Mouse (Mus musculus) embryonic facial prominence, embryonic 12.5 days (tissue): ENCODE measurements at regions not wholly inside any gene's neighbourhood (a gene's known extent, or its start where the extent isn't known, plus 50 kb on each side); places are given as distances from the start of the nearest gene placed in this dataset.
A peak's percentile ranks its signal among the peaks of the same experiment; 100 is the strongest.

ENCODE experiments used
- ATAC-seq: fragments of 200-750 bp; cut with Nextera tagmentation; 2 replicates; pipeline ENCODE4 v1.8.0; 2017; ENCODE audit not compliant: insufficient number of reproducible peaks, insufficient read depth, low FRiP score, low TSS enrichment
- H3K27ac ChIP-seq: fragments of 300-500 bp; sonication (generic); 2 replicates; pipeline ENCODE4 v1.5.1; 2016; ENCODE audit warnings: mild to moderate bottlenecking
- H3K27me3 ChIP-seq: fragments of 300-500 bp; sonication (generic); 2 replicates; pipeline ENCODE4 v1.6.1; 2016; ENCODE audit warnings: mild to moderate bottlenecking, moderate library complexity
- H3K36me3 ChIP-seq: fragments of 300-500 bp; sonication (generic); 2 replicates; pipeline ENCODE4 v1.6.1; 2016; ENCODE audit warnings: mild to moderate bottlenecking
- H3K4me1 ChIP-seq: fragments of 300-500 bp; sonication (generic); 2 replicates; pipeline ENCODE4 v1.6.1; 2016
- H3K4me2 ChIP-seq: fragments of 300-500 bp; sonication (generic); replicated peaks from 2 replicates; pipeline ENCODE4 v1.6.1; 2016; ENCODE audit warnings: mild to moderate bottlenecking, moderate library complexity
- H3K4me3 ChIP-seq: fragments of 300-500 bp; sonication (generic); 2 replicates; pipeline ENCODE4 v1.5.1; 2016; ENCODE audit warnings: mild to moderate bottlenecking
- H3K9ac ChIP-seq: fragments of 300-500 bp; sonication (generic); 2 replicates; pipeline ENCODE4 v1.6.1; 2016; ENCODE audit warnings: mild to moderate bottlenecking, moderate library complexity
- H3K9me3 ChIP-seq: fragments of 300-500 bp; sonication (generic); 2 replicates; pipeline ENCODE4 v1.6.1; 2016; ENCODE audit warnings: mild to moderate bottlenecking, moderate library complexity
- WGBS: fragments of 180-500 bp; shearing (Covaris S2); methylation state at CpG from one replicate; pipeline ENCODE4 v1.1.7; 2016; 5-methylcytosine and 5-hydroxymethylcytosine counted together

DNA sequence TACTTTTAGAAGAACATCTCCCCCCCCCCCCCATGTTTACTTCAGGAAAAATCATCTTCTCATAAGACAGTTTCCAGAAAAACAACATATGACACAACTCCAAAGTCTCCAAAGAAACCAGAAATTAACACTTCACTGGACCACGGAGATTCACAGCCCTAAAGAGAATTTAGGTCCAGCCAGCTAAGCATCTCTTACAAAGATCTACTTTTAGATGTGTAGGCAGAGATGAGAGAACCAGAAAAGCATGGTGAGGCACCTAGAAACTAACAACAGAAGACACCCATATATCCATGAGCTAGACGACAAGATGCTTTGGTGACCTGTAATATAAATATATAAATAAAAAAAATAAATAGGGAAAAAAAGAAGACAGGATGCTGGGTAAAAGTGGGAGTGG is 105.2 kb upstream of the Hpf1 start:
- H3K27me3 ChIP-seq: no peaks in the 10 kb centered on the region
- H3K4me1 ChIP-seq: no peaks in the 10 kb centered on the region
- H3K9ac ChIP-seq: no peak overlapping the region
- no peak overlapping the region for H3K4me3 ChIP-seq
- no peaks in the 10 kb centered on the region for H3K9me3 ChIP-seq
- no peak overlapping the region for H3K27ac ChIP-seq
- no peak overlapping the region for H3K4me2 ChIP-seq
- no peaks in the 10 kb centered on the region for H3K36me3 ChIP-seq
- WGBS: 85% methylated on average over 2 of the region's 2 CpGs
- no peak for ATAC-seq

DNA sequence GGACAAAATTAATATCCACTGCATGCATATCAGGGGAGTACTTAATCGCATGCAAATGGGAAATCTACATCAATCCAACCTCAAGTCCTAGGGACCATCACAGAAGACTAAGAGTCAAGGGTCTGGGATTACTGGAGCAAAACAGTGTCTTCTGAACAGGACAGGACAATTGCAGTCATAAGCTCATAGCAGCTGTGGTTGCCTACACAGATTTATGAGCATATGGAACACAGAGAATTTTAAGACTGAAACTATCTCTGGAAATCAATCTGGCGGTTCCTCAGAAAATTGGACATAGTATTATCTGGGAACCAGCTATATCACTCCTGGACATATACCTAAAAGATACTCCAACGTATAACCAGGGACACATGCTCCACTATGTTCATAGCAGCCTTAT is 99.8 kb upstream of the Hpf1 start:
- Histone ChIP-seq H3K36me3 (no peaks in the 10 kb centered on the region), H3K9ac (no peak overlapping the region), H3K4me1 (no peaks in the 10 kb centered on the region), H3K27me3 (no peaks in the 10 kb centered on the region), H3K4me3 (no peak overlapping the region), H3K9me3 (no peaks in the 10 kb centered on the region), H3K4me2 (no peak overlapping the region), H3K27ac (no peak overlapping the region)
- 83% methylated on average over 3 of the region's 3 CpGs for WGBS
- no peak for ATAC-seq

DNA sequence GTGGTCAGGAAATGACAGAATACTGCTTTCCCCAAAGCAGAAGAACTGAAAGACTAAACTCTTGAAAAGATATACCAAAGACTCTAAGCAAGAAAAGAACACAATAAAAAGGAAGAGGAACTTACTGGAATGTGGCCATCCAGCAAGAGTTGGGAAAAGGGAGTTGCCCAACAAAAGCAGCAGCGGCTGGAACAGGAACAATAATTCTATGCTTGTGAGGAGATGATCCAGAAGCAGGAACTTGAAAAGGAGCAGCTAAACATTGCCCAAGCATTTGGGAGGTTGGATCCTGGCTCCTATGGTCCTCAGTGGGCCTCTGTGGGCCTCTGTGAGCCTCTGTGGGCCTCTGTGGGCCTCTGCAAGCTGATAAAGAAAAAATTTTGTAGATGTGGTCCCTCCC is 97.7 kb upstream of the Hpf1 start:
- H3K4me1 ChIP-seq: no peaks in the 10 kb centered on the region
- WGBS: 90% methylated on average over 1 of the region's 1 CpGs
- no peaks in the 10 kb centered on the region for H3K9me3 ChIP-seq
- no peaks in the 10 kb centered on the region for H3K36me3 ChIP-seq
- no peak overlapping the region for H3K27ac ChIP-seq
- no peak for ATAC-seq
- H3K4me2 ChIP-seq: no peak overlapping the region
- no peaks in the 10 kb centered on the region for H3K27me3 ChIP-seq
- no peak overlapping the region for H3K9ac ChIP-seq
- H3K4me3 ChIP-seq: no peak overlapping the region

DNA sequence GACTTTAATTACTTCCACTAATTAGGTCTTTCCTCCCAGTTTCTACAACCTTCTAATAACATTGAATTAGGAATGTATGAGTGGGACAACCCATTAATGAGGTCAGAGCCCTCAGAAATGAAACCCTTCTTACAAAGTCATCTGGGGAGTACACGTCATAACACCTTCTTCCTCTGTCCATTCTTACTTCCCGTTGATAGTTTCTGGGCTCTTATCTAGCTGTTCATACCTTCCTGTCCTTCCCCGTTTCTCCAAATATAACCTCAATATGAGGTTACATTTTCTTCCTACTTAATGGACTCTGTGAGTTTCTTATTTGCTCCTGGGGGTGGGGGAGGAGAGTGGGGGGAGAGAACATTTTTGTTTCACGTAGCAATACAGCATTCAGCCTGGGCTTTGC is 85.4 kb upstream of the Hpf1 start:
- H3K9ac ChIP-seq: no peak overlapping the region
- no peak overlapping the region for H3K27ac ChIP-seq
- no peaks in the 10 kb centered on the region for H3K9me3 ChIP-seq
- ATAC-seq: no peak
- no peak overlapping the region for H3K4me2 ChIP-seq
- H3K36me3 ChIP-seq: no peaks in the 10 kb centered on the region
- H3K27me3 ChIP-seq: no peaks in the 10 kb centered on the region
- no peak overlapping the region for H3K4me3 ChIP-seq
- H3K4me1 ChIP-seq: no peaks in the 10 kb centered on the region
- 84% methylated on average over 4 of the region's 4 CpGs for WGBS

DNA sequence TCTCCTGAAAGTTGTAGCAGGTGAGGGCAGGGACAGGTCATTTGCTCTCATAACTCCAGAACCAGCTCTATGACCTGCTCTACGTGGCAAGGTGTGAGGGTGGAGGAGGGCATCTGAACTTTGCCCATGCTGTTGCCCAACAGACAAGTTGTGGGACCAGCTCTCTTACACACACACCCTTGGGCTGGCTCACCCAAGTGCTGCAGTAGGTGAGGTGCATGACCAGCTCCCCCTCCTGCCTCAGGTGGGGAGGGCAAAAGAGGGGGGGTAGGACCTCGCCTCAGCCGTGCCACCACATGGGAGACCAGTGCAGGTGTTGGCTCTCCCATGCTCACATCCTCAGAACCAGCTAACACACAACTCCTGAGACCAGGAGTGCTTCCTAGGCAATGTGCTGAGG is 83.4 kb upstream of the Hpf1 start:
- WGBS: 84% methylated on average over 3 of the region's 3 CpGs

DNA sequence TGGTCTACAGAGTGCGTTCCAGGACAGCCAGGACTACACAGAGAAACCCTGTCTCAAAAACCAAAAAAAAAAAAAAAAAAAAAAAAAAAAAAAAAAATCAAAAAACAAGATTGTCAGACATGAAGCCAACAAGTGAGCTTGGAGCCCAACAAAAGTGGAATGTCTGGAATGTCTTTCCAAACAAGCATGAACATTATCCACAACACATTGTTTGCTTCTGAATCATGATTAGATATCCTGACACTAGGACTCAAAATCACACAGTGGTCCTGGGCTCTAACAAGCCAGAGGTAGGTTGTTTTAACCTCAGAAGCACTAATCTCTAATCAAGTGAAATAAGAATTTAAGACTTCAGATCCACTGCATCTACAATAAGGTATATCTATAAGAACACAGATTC is 80.4 kb upstream of the Hpf1 start:
- Histone ChIP-seq H3K9ac (no peak overlapping the region), H3K27ac (no peak overlapping the region), H3K4me2 (no peak overlapping the region), H3K9me3 (no peaks in the 10 kb centered on the region), H3K4me3 (no peak overlapping the region), H3K4me1 (no peaks in the 10 kb centered on the region), H3K27me3 (no peaks in the 10 kb centered on the region), H3K36me3 (no peaks in the 10 kb centered on the region)
- 89% methylated on average over 1 of the region's 1 CpGs for WGBS
- no peak for ATAC-seq

More for the DNA sequence above, 83.4 kb upstream of the Hpf1 start:
- Histone ChIP-seq H3K4me3 (no peak overlapping the region), H3K27me3 (no peaks in the 10 kb centered on the region), H3K36me3 (no peaks in the 10 kb centered on the region), H3K9me3 (no peaks in the 10 kb centered on the region), H3K9ac (no peak overlapping the region), H3K4me2 (no peak overlapping the region), H3K27ac (no peak overlapping the region), H3K4me1 (no peaks in the 10 kb centered on the region)
- peak; percentile 74; the same call in 1 of the 2 replicates for ATAC-seq

DNA sequence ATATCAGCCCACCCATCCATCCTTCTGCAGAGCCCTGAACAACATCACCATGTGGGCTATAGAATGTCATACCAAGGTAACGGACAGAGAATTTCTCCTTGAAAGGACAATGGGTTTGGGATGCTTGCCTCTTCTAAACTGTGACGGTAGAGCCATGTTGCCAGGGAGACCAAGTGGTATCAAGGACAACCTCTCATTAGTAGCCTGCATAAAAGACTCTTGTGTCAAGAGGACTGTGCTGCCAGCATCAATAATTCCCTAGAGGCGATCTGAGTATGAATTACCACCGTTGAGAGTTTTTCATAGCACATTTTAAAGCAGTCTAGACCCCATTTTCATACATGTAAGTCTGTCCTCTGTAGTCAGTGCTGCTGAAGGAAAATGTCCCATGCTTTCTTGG is 79.3 kb upstream of the Hpf1 start:
- Histone ChIP-seq H3K4me1 (no peaks in the 10 kb centered on the region), H3K36me3 (no peaks in the 10 kb centered on the region), H3K9me3 (no peaks in the 10 kb centered on the region), H3K27ac (no peak overlapping the region), H3K4me2 (no peak overlapping the region), H3K9ac (no peak overlapping the region), H3K4me3 (no peak overlapping the region), H3K27me3 (no peaks in the 10 kb centered on the region)
- 67% methylated on average over 4 of the region's 4 CpGs for WGBS
- ATAC-seq: no peak

DNA sequence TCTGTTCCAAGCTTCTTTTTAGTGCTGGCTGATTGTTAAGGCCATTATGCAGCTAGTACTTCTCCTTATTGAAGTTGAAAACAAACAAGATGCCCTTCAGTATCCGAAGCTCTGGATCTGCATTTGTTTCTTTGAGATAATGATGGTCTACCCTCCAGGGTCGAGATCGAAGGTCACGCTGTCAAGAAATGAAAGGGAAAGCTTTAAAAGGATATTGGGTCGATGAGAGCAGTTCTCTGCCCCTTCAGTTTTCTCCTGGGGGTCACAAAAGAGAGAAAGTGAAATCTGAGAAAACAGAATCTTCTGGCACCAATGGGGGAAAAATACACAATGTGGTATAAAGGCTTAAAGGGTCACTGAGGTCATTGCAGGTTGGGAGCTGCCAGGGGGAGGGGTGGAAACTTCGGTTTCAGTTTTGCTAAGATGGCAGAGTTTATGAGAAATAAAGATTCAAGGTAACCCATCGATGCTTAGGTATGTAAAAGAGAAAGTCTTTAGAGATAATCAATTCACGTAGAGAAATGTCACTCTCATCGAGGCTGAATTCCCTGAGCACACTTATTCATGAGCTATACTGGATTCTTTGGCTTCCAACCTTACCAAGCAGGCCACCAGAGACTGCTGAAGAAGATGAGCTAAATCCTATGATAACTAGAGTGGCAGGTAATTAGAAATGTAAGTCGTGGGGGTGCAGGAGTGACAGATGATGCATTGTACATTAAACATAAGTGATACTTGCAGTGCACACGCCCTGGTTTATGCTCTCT is 64.4 kb upstream of the Hpf1 start:
- WGBS: 60% methylated on average over 11 of the region's 11 CpGs
- H3K36me3 ChIP-seq: no peaks in the 10 kb centered on the region

DNA sequence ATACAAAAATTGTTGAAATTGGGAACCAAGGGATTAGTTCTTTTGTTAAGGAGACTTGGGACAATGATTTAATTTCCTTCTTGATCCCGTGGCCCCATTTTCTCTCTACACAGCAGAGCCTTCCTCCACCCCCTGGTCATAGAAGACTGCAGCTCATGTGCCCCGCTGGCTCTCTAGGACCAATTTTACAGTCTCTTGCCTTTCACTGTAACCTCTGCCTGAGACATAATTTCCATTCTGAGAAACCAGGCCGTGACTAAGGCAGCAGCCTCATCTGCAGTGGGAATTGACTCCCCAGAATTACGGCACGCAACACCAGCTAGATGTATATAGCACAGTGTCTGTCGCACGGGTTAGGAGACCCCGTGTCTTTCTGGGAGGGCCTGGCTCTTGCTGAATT is 63.0 kb upstream of the Hpf1 start:
- Histone ChIP-seq H3K9me3 (no peaks in the 10 kb centered on the region), H3K9ac (no peak overlapping the region), H3K4me1 (no peaks in the 10 kb centered on the region), H3K36me3 (no peaks in the 10 kb centered on the region), H3K27ac (no peak overlapping the region), H3K4me3 (no peak overlapping the region), H3K4me2 (no peak overlapping the region), H3K27me3 (no peaks in the 10 kb centered on the region)
- WGBS: 90% methylated on average over 8 of the region's 8 CpGs
- no peak for ATAC-seq

More for the DNA sequence above, 64.4 kb upstream of the Hpf1 start:
- no peak overlapping the region for H3K4me3 ChIP-seq
- no peak overlapping the region for H3K27ac ChIP-seq
- H3K9ac ChIP-seq: no peak overlapping the region
- H3K4me1 ChIP-seq: no peaks in the 10 kb centered on the region
- no peak overlapping the region for H3K4me2 ChIP-seq
- H3K9me3 ChIP-seq: no peaks in the 10 kb centered on the region
- ATAC-seq: no peak
- no peaks in the 10 kb centered on the region for H3K27me3 ChIP-seq

DNA sequence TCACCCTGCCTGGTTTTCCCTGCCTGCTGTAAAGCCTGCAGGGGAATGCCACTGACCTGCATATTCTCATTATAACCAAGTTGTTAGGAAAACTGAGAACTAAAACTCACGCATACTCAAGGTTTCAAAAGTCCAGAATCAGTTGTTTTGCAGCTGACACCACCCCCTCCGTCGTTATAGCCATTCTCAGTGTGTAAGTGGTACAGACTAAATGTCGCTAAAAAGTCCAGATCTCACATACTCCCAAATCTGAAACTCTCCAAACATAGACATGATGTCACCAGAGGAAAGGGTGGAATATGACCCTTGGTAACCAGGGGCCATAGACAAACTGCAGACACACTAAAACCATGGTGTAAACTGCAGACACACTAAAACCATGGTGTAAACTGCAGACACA is 61.1 kb upstream of the Hpf1 start:
- Histone ChIP-seq H3K4me3 (no peak overlapping the region), H3K9ac (no peak overlapping the region), H3K27ac (no peak overlapping the region), H3K4me1 (no peaks in the 10 kb centered on the region), H3K27me3 (no peaks in the 10 kb centered on the region), H3K9me3 (no peaks in the 10 kb centered on the region), H3K36me3 (no peaks in the 10 kb centered on the region), H3K4me2 (no peak overlapping the region)
- WGBS: 83% methylated on average over 4 of the region's 4 CpGs
- no peak for ATAC-seq

DNA sequence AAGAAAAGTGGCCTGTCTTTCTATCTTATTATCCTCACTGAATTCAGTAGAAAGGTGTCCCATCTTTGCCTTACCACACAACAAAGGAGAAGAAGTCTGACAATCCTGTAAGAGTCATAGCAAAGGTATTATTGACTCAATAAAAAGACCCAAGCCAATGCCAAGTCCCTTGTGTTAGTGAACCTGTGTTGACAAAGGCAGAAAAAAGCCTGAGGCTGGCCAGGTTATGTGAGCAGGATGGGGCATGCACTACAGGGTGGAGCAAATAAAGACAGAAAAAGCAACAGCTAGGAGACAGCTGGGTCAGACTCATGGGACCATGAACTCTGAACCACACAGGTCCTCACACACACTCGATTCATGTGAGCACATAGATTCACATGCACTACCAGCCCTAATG is 59.7 kb upstream of the Hpf1 start:
- 74% methylated on average over 1 of the region's 1 CpGs for WGBS
- H3K36me3 ChIP-seq: no peaks in the 10 kb centered on the region
- ATAC-seq: no peak
- H3K9me3 ChIP-seq: no peaks in the 10 kb centered on the region
- no peak overlapping the region for H3K27ac ChIP-seq
- no peaks in the 10 kb centered on the region for H3K4me1 ChIP-seq
- no peak overlapping the region for H3K9ac ChIP-seq
- no peaks in the 10 kb centered on the region for H3K27me3 ChIP-seq
- no peak overlapping the region for H3K4me3 ChIP-seq
- H3K4me2 ChIP-seq: no peak overlapping the region

DNA sequence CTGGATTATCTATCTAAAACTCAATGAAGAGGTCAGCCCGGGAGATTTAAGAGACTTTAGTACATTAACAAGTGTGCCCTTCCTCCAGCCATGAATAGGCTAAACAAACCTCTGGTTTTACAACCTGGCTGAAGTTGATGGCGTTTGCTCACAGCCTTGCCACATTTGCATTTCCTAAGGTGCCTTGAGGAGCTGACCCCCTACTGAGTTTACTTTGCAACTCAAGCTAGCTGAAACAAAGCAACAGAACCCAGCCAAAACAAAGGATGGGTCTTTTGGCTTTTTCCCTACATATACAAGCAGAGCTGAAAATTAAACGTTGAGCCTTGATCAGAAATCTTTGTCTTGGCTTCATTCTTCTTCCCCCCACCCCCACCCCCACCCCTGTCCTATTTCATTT is 51.7 kb upstream of the Hpf1 start:
- H3K9ac ChIP-seq: no peak overlapping the region
- no peaks in the 10 kb centered on the region for H3K27me3 ChIP-seq
- 15% methylated on average over 3 of the region's 3 CpGs for WGBS
- no peaks in the 10 kb centered on the region for H3K36me3 ChIP-seq
- ATAC-seq: no peak
- no peaks in the 10 kb centered on the region for H3K4me1 ChIP-seq
- H3K27ac ChIP-seq: no peak overlapping the region
- no peaks in the 10 kb centered on the region for H3K9me3 ChIP-seq
- no peak overlapping the region for H3K4me3 ChIP-seq
- H3K4me2 ChIP-seq: no peak overlapping the region
